Mouse (Mus musculus) kidney, adult 2 months (tissue): ENCODE results near the gene Lrig2.

ENCODE experiments used
- CTCF ChIP-seq: fragments of 200-500 bp; conservative IDR thresholded peaks from 2 replicates; pipeline ENCODE4 v1.5.1; 2011; ENCODE audit warnings: low read depth, mild to moderate bottlenecking, control low read depth, low read length, moderate library complexity, mixed read lengths; ENCODE audit not compliant: insufficient read depth, insufficient read length
- POLR2A ChIP-seq: fragments of 200-500 bp; IDR thresholded peaks from one replicate; pipeline ENCODE4 v1.6.1; 2011; ENCODE audit warnings: low read depth, low read length, control low read depth

GRCm38 (mm10) chr3:104352358-104353060 is 159.2 kb downstream of the Lrig2 start:
- no peak for TF ChIP-seq CTCF
- no peak for TF ChIP-seq POLR2A
